Mouse (Mus musculus) 3T3-L1 (cell line): ENCODE measurements around the gene Jam2.

ENCODE experiments used
- DNase-seq: peaks from one replicate; pipeline ENCODE4 v3.0.0-alpha.2; 2015; ENCODE audit warnings: low read depth, low spot score

The Jam2 gene

DNA sequence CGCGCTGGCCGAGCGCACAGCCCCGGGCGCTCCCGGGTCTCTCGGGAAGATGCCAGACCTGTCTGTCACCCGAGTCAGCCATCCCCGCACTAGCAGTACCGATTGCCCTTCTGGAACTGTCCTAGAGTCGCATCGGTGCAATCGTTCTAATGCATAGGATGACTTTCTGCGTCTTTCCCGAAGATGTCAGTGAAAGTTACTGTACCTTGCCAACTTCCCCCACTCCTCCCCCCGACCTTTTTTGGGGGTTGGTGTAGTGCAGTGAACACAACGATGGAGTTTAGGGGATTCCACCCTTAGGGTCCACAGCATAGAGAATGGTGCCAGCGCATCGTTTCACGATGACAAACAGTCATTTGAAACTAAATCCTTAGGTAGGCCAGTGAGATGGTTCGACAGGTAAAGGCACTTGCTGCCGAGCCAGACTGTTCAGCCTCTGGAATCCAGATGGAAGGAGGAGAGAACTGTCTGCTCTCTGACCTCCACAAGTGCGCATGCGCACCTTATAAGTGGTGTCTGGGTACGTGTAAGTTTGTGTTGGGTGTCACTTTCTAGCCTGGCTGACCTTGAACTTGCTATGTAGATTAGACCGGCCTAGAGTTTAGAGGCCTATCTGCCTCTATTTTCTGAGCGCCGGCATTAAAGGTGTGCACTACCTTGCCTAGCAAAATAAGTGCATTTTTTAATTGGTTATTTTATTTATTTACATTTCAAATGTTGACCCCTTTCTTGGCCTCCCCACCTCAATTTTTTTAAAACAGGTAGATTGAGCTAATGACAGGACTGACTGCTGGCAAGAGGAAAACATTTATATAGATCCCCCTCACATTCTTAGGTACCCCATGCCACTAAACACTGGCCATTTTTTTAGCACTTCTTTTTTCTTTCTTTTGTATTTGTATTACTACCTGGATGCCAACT is 62.2 kb downstream of the Jam2 start:
- peak; percentile 88 for DNase-seq

DNA sequence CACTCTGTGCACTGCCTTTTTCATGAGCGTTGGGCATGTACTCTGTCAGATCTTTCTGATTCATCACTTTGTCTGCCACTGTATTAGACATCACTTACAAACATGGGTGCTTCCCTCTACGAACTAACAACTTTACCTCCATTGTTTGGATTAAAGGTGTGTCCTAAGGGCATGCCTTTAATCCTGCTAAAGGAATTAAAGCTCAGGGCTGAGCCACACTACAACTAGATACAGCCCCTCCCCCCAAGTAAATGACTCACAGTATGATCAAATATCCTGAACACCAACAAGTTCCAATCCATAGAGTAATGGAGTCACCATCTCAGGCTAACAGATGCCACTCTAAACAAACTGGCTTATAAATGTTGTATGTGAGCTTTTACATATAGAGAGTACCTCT is 64.7 kb downstream of the Jam2 start:
- DNase-seq, result peak; percentile 35

DNA sequence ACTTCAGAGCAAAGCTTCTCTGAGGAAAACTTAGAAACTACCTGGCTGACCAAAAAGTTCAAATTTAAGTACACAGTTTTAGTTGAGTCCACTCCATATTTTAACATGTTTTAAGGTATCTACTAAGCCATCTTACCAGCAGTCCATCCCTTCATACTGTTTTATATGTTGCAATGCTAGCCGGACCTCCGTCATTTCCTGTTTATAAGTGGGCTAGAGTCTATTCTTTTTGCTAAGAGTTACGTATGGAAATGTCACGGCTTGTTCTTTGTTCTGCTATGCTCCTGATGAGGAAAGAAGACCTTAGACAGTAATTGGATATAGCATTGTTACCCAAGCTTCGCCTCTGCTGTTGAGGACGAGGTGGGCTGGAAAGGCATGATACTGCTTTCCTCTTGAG is 79.6 kb downstream of the Jam2 start:
- no peak for DNase-seq

DNA sequence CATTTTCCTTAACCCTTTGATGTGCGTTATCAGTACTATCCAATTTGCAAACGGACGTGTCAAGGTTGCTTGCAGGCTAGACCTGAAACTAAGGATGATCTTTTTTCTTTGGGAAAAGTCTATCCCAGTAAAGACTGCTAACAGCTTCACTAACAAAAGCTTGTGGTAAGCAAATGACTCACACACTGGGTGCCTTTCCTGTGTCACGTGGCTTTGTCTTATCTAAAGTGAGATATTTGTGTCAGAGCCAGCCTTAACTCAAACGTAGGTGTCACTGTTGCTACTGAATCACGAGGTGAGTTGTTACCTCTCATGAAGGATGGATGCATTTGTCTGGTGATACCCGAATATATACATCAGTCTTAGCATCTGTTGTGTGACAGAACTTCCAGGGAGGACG is 90.7 kb downstream of the Jam2 start:
- DNase-seq, result peak; percentile 37

DNA sequence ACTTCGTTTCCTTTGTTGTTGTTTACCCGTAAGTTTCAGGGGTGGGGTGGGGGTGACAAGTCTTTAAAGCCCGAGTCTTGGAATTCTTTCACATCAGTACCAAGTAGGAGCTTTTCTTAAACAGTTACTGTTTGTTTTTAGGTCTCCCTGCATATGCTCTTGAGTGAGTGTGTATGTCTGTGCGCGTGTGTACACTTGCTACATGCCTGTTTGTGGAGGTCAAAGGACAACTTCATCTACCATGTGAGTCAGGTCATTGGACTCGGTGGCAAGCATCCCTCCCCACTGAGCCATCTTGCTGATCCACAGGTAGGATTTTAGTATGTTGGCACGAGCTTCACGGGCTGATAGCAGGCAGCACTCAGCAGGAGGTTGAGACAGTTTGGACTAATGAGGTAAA is 99.9 kb downstream of the Jam2 start:
- DNase-seq, result no peak

DNA sequence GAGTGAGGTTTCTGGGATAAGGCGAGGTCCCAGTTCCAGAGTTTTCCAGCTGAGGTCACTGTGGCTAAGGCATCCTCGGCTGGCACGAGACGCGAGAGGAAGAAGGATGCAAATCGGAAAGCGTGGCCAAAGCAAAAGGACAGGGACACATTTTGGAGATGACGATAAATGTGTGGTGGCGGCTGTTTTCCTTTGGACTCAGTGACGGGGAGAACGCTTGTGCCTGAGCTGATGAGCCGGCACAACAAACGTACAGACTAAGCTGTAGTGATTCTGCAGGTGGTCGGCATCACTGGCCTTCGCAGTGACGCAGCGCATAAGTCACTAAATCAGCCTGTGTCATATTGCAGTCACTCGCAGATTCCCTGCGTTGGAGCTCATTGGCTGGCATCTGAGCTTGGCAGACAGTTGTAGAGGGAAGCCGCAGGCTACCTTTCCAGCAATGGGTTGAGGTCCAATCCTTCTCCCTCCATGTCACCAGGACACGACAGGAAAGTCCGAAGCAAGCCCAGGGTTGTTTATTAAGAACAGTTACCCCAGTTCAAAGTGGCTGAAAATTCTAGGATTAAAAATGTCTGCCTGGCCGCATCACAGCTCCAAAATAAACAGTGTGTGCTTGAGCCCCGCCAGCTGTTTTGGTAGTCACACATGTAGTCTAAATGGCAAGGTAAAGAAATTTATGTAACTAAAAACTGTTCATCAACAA is 101.2 kb downstream of the Jam2 start:
- DNase-seq, result no peak
